Mouse (Mus musculus): ENCODE measurements around the gene Wnt6.

The Wnt6 gene

GRCm38 (mm10) chr1:74775816-74776215 lies 4.1 kb downstream of the Wnt6 start:
- no peak for DNase-seq (ENCODE audit: low spot score)

GRCm38 (mm10) chr1:74778934-74779486 lies 7.3 kb downstream of the Wnt6 start:
- DNase-seq (ENCODE audit: low spot score), result no peak

GRCm38 (mm10) chr1:74782045-74782444 lies 10.4 kb downstream of the Wnt6 start:
- DNase-seq (ENCODE audit: low spot score), result no peak

- no peak for DNase-seq (ENCODE audit: low spot score)
These were observed 11.9 kb downstream of the Wnt6 start for GRCm38 (mm10) chr1:74783554-74783953.

DNA sequence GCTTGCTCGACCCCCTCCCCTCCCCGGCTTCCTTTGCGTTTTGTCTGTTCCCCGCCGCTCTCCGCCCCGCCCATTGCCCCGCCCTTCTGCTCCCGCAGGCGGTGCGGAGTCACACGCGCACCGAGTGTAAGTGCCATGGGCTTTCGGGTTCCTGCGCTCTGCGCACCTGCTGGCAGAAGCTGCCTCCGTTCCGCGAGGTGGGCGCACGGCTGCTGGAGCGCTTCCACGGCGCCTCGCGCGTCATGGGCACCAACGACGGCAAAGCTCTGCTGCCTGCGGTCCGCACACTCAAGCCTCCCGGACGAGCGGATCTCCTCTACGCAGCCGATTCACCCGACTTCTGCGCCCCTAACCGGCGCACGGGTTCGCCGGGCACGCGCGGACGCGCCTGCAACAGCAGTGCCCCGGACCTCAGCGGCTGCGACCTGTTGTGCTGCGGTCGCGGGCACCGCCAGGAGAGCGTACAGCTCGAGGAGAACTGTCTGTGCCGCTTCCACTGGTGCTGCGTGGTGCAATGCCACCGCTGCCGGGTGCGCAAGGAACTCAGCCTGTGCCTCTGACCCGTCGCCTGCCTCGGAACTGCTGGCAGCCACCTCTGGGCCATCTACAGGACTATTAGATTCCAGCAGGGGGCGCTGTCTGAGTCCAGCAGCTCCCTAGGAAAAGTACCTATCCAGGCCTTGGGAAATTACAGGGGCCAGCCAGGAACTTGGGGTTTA lies 12.5 kb downstream of the Wnt6 start:
- no peak for DNase-seq (ENCODE audit: low spot score)

DNA sequence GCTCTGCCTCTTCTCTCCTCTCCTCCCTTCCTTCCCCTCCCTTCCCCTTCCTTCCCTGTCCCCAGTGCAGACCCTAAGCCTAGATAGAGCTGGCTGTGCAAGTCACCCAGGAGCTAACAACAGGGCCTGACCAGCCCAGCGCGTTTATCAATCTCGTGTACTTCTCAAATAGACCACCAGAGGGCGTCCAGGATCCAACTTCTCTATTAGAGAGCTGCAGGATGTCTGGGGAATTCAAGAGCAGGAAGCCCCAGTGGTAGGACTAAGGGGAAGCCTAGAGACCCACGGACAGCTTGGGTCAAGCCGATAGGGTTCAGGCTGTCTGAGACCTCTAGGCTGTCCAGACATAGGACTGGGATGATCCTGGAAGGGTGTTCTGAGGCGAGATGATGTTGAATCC lies 16.2 kb downstream of the Wnt6 start:
- DNase-seq (ENCODE audit: low spot score), result peak; percentile 72

GRCm38 (mm10) chr1:74788603-74789176 lies 17.0 kb downstream of the Wnt6 start:
- DNase-seq (ENCODE audit: low spot score), result no peak

- no peak for DNase-seq (ENCODE audit: low spot score)
These were observed 18.4 kb downstream of the Wnt6 start for GRCm38 (mm10) chr1:74790095-74790494.

- DNase-seq (ENCODE audit: low spot score), result no peak
These were observed 19.6 kb downstream of the Wnt6 start, which contains the start of gene Wnt10a for GRCm38 (mm10) chr1:74791249-74791648. TSS of gene Wnt10a (plus strand) at chr1:74791516.

DNA sequence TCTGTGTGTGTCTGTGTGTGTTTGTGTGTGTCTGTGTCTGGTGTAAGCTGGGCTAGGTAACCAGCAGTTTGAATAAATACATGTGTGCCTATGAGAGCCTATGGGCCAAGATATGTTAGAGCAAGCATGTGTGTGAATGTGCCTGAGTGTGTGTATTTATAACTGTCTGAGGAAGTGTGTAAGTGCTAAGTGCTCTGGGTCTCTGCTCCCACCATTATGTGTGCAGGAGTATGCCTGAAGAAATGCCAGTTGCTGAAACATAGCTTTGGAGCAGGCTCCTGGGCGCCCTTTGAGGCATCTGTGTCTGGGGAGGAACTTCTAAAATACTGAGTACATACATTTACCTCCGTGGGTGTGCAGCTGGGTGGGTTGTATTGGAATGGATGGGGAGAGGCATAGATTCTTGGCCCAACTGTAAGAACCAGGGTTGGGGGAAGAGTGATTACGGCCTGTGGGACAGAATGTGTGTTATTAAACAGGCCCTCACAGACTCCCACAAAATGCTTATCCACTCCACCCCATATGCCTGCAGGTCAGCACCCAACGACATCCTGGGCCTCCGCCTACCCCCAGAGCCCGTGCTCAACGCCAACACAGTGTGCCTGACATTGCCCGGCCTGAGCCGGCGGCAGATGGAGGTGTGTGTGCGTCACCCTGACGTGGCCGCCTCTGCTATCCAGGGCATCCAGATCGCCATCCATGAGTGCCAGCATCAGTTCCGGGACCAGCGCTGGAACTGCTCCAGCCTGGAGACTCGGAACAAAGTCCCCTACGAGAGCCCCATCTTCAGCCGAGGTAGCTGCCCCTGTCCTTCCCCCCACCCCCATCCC lies 21.4 kb downstream of the Wnt6 start:
- no peak for DNase-seq (ENCODE audit: low spot score)

GRCm38 (mm10) chr1:74794487-74795144 lies 22.9 kb downstream of the Wnt6 start:
- no peak for DNase-seq (ENCODE audit: low spot score)

DNA sequence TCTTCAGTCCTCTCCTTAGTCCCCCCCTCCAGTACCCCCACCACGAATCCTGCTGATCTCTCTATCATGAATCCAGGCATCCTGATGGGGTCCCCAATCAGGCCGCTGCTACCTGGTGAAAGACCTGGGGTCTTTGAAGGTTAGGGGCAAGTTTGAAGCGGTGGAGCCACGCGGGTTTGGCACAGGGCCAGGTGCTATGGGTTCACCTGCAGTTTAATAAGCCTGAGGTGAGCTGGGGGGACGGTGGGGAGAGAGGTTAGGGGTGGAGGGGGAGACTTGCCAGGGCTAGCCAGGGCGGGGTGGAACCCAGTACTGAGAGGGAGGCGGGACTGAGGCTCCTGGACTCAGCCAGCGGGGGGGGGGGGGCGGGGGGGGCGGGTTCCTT lies 23.4 kb downstream of the Wnt6 start:
- DNase-seq (ENCODE audit: low spot score), result no peak

DNA sequence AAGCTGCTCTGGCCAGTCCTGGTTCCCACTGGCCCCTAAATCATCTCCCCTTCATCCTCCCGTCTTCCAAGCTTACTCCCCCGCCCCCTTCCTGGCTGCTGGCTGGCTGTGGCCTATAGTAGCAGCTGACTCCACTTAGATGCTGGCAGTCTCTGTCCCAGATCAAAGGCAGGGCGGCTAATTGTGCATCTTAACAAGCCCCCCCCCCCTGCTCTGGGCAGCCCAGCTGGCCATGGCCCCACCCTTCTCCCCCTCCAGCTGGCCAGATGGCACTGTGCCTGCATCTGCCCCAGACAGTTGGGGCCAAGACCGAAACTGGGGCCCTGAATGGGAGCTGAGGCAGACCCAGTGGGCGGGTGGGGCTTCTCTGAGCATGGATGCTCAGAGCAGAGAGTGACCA lies 25.8 kb downstream of the Wnt6 start:
- no peak for DNase-seq (ENCODE audit: low spot score)

- peak; percentile 38 for DNase-seq (ENCODE audit: low spot score)
These were observed 28.8 kb downstream of the Wnt6 start for GRCm38 (mm10) chr1:74800424-74800888.

GRCm38 (mm10) chr1:74801631-74802140 lies 30.0 kb downstream of the Wnt6 start:
- no peak for DNase-seq (ENCODE audit: low spot score)

DNA sequence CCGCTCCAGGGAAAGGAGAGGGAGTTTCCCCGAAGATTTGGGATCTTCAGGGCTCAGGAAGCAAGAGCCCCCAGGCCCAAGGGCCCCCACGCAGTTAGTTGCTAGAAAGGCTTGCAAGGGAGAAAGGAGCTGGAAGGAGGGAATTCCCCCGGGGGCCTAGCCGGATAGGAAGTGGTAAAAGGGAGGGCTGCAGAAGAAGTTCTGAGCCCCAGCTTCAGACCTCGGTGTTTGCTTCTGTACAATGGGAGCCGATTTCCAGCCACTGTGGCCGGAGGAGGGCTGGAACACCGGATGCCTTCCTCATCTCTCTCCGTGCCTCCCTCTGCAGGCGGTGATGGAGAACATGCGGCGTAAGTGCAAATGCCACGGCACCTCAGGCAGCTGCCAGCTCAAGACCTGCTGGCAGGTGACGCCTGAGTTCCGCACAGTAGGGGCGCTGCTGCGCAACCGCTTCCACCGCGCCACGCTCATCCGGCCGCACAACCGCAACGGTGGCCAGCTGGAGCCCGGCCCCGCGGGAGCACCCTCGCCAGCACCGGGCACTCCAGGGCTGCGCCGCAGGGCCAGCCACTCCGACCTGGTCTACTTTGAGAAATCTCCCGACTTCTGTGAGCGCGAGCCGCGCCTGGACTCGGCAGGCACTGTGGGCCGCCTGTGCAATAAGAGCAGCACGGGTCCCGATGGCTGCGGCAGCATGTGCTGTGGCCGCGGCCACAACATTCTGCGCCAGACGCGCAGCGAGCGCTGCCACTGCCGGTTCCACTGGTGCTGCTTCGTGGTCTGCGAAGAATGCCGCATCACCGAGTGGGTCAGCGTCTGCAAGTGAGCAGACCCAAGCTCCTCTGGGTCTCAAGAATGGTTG lies 31.3 kb downstream of the Wnt6 start:
- DNase-seq (ENCODE audit: low spot score), result peak; percentile 78

GRCm38 (mm10) chr1:74804211-74804870 lies 32.6 kb downstream of the Wnt6 start:
- DNase-seq (ENCODE audit: low spot score), result no peak

DNA sequence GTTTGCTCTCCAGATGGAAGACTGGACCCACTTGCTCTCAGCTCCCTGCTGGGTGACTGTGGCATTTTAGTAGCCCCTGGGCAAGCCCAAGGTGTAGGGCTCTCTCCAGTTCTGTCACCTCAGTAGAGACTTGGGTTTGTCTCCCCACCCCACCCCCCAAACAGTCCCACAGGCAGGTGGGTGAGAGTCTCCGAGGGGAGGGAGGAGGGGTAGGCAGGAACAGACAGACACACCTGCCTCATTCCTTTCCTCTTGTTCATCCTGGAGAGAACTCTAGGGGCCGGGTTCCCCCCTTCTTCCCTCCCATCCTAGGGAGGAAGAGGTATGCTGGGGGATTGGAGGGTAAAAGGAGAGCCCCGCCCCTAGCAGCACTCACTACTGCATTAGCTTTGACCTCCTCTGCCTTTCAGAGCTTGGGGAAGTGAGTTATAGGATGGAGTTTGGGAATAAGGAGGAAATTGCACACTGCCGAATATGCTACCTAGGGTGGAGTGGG lies 33.7 kb downstream of the Wnt6 start:
- DNase-seq (ENCODE audit: low spot score), result no peak

- no peak for DNase-seq (ENCODE audit: low spot score)
These were observed 34.2 kb downstream of the Wnt6 start for GRCm38 (mm10) chr1:74805843-74806242.

Measured in T-cell, adult 2 months (primary cell).